Mouse (Mus musculus): ENCODE data around the gene Lce6a. TPM values are rescaled to one million over a fixed set of nuclear protein-coding genes. Genes with fewer than 3 reads are reported as not detected.

The Lce6a gene
- not detected for total RNA-seq (2023)

DNA sequence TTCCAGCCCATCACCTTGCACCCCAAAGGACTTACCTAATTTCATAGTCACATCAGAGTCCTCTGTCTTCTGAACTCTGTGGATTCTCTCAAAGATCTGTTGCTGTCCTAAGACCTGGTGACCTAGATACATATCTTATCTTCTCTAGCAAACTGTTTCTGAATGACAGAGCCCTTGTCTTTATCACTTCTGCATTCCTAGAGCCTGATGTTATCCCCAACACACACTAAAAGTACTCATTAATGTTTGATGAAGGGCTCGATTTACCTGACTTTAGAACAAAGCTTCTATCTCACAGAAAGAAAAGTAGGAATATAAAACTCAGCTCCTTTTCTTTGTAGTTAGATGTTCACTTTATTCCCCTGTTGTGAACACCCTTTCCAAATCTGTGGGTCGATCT, at the start of gene Lce6a:
Gene Lce6a (minus strand): TSS at position 101 of the 400 bp plus-strand sequence.

DNA sequence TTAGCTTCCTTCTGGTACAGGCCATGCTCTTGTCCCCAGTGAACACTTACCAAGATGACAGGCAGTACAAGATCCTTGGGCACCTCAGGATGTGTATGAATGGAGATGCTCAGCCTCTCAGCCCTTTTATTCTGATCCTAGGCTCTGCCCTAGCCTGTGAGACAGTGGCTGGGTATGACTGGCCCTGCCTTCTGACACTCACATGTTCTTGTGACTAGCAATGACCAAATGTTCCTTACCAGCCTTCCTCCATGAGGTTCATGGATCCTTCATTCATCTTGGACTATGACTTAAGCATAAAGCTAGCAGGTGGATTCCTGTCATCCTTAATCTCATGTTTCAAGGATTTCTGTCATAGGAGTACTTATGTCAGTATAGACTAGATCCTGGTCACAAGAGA, 48.8 kb upstream of the Lce6a start, which contains the start of gene Lce1a2:
Gene Lce1a2 (minus strand): TSS at position 101 of the 400 bp plus-strand sequence.

DNA sequence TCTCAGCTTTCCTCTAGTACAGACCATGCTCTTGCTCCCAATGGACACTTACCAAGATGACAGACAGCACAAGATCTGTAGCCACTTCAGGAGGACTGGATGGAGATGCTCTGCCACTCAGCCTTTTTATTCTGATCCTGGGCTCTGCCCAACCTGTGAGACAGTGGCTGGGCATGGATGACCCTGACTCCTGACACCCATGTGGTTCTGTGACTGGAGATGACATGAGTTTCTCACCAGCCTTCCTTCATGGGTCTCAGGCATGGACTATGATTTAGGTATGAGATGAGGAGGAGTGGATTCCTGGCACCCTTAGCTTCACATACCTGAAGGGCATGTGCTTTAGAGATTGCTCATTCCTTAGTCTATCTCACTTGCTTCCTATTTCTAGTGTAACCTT, 35.4 kb upstream of the Lce6a start, which contains the start of gene Lce1b:
Gene Lce1b (minus strand): TSS at position 101 of the 400 bp plus-strand sequence.

DNA sequence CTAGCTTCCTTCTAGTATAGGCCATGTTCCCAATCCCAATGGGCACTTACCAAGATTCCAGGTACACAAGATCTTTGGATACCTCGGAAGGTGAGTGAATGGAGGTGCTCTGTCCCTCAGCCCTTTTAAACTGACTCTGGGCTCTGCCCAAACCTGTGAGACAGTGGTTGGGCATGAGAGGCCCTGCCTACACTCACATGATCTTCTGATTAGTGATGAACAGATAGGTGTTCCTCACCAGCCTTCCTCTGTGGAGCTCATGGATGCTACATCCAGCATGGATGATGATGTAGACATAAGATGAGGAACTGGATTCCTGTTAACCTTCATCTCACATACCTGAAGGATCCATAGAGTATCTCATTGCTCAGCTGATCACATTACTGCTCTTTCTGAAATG, 26.7 kb upstream of the Lce6a start, which contains the start of gene Lce1a1:
Gene Lce1a1 (minus strand): TSS at position 101 of the 400 bp plus-strand sequence.

DNA sequence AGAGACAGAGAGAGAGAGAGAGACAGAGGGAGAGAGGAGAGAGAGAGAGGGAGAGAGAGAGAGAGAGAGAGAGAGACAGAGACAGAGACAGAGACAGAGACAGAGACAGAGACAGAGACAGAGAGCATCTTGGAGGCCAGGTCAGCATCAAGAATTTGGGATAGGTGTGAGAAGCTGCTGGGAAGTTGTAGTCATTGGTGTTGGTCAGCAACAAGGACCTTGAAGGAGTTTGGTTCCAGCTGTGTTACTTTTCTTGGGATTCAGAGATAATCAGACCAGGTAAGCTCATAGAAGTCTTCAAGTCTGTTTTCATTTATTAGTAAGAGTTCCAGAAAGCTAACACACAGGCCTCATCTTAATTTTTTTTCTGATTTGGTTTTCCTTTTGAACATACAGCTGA, 14.1 kb downstream of the Lce6a start, which contains the start of gene 2210017I01Rik:
Gene 2210017I01Rik (minus strand): TSS at position 101 of the 400 bp plus-strand sequence.

DNA sequence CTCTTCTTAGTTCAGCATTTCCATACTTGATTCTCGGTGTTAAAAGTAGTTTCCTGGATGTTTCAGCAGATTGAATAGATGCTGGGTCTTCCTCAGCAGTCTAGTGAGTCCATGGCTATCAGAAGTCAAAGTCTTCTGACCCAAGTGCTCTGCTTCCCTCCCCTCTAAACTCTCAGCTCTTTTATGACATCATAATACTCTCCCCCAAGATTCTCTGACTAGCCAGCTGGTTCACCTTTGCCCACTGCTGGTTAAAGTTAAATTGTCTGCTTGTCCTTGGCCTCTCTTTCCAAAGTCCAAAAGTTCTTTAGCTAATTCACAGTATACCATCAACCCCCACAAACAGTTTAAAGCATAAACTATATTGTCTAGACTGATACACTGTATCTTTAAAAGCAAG, 32.6 kb downstream of the Lce6a start, which contains the start of gene Smcp:
Gene Smcp (minus strand): TSS at position 140 of the 400 bp plus-strand sequence.

DNA sequence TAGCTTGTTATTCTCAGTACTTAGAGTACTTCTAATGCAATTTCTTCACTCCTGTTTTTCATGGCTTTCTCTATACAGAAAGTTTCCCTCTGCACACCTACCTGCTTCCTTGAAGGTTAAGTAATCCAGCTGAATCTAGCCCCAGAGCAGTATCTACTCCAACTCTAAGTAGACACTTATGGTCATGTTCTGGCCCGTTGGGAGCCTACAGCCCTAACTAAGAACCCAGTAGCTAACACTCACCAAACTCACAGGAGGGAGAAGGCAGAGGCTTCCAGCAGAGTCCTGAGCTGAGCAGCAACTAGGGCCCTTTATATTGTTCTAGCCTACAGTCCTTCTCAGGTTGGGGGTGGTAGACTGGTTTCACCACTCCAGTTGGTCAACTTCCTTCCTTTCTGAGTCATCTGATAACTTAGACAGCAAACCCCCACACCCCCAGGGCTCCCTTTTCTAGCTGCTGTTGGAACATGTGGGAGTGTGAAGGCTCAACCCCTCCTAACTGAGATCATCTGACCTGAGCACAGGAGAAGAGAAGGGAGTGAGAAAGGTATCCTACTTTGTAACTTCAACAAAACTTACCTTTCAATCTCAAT, 47.9 kb downstream of the Lce6a start, which contains the start of gene Ivl:
Gene Ivl (minus strand): TSS at position 287 of the 593 bp plus-strand sequence.

Other genes starting within 250 kb of the Lce6a start
- gene Sprr2h, start 236.0 kb downstream of the Lce6a start, total RNA-seq (2023), result not detected
- gene Sprr2i, start 213.7 kb downstream of the Lce6a start, total RNA-seq (2023), result not detected
- gene Sprr2j-ps, start 203.6 kb downstream of the Lce6a start, total RNA-seq (2023), result not detected
- under 1 TPM in 1 of 2 experiments, not detected in 1; 0.90 TPM for gene Gm9774, start 192.2 kb downstream of the Lce6a start, total RNA-seq (2023)
- gene Sprr2k, start 189.1 kb downstream of the Lce6a start, total RNA-seq (2023), result not detected
- gene Sprr1b, start 182.9 kb downstream of the Lce6a start, total RNA-seq (2023), result not detected
- gene Sprr3, start 162.9 kb downstream of the Lce6a start, total RNA-seq (2023), result not detected
- not detected for gene Sprr1a, start 135.8 kb downstream of the Lce6a start, total RNA-seq (2023)
- not detected for gene Sprr4, start 121.2 kb downstream of the Lce6a start, total RNA-seq (2023)
- gene 2310046K23Rik, start 87.1 kb downstream of the Lce6a start, total RNA-seq (2023), result not detected
- not detected for gene Ivl, start 47.9 kb downstream of the Lce6a start, total RNA-seq (2023)
- not detected for gene Smcp, start 32.7 kb downstream of the Lce6a start, total RNA-seq (2023)
- not detected for gene 2210017I01Rik, start 14.2 kb downstream of the Lce6a start, total RNA-seq (2023)
- gene Lce1a1, start 26.6 kb upstream of the Lce6a start, total RNA-seq (2023), result not detected
- gene Lce1b, start 35.3 kb upstream of the Lce6a start, total RNA-seq (2023), result not detected
- gene Lce1a2, start 48.7 kb upstream of the Lce6a start, total RNA-seq (2023), result not detected
- not detected for gene Lce1c, start 57.6 kb upstream of the Lce6a start, total RNA-seq (2023)
- not detected for gene Lce1d, start 65.5 kb upstream of the Lce6a start, total RNA-seq (2023)
- gene Lce1e, start 87.4 kb upstream of the Lce6a start, total RNA-seq (2023), result not detected
- gene Lce1f, start 98.7 kb upstream of the Lce6a start, total RNA-seq (2023), result not detected
- gene Gm38119, start 117.4 kb upstream of the Lce6a start, total RNA-seq (2023), result not detected
- gene Lce1g, start 130.7 kb upstream of the Lce6a start, total RNA-seq (2023), result not detected
- gene Lce1h, start 143.4 kb upstream of the Lce6a start, total RNA-seq (2023), result not detected
- gene Lce1i, start 157.2 kb upstream of the Lce6a start, total RNA-seq (2023), result not detected
- gene Lce1j, start 168.9 kb upstream of the Lce6a start, total RNA-seq (2023), result not detected
- gene Lce1k, start 186.2 kb upstream of the Lce6a start, total RNA-seq (2023), result not detected
- not detected for gene Kprp, start 205.6 kb upstream of the Lce6a start, total RNA-seq (2023)
- gene Lce1l, start 229.6 kb upstream of the Lce6a start, total RNA-seq (2023), result not detected
- not detected for gene 2310050C09Rik, start 248.6 kb upstream of the Lce6a start, total RNA-seq (2023)

Measured in T-cell, adult 66 days (primary cell).